Comparison of ENCODE assay signal across 31 mouse cellular contexts in genomic region chr15:25582055-25582454, GRCm38 (mm10). TPM values are rescaled to one million over a fixed set of nuclear protein-coding genes. Genes with fewer than 3 reads are reported as not detected.
DNase-seq lines count a peak whose midpoint lies in the region; ATAC-seq and TF ChIP-seq lines count a peak whose summit lies in the region.
"Had no signal": no experiment of that assay in that cellular context is flagged by ENCODE, and none has a peak within 500 bp of the region (broad histone marks: within the 10 kb centered on the region; RNA-seq: fewer than 3 reads in every experiment).

No protein-coding gene starts in this region.

- no peaks in the 10 kb centered on the region for H3K27me3 ChIP-seq in embryonic facial prominence, embryonic 13.5 days
- no peaks in the 10 kb centered on the region for H3K27me3 ChIP-seq in embryonic facial prominence, embryonic 10.5 days (replicated peaks; ENCODE audit: low read depth, poor library complexity, severe bottlenecking)
- H3K27me3 ChIP-seq in heart, adult 2 months (ENCODE audit: control insufficient read depth, insufficient read depth, low read length): no peaks in the 10 kb centered on the region
- H3K27me3 ChIP-seq in heart, embryonic 10.5 days (ENCODE audit: insufficient read depth, poor library complexity, severe bottlenecking): no peaks in the 10 kb centered on the region
- H3K27me3 ChIP-seq: CH12.LX; embryonic facial prominence, embryonic 15.5 days; heart, embryonic 12.5 days; heart, embryonic 15.5 days; hindbrain, embryonic 13.5 days; intestine, embryonic 15.5 days; Patski had no signal

- no peak overlapping the region for H3K4me3 ChIP-seq in embryonic facial prominence, embryonic 13.5 days
- no peak overlapping the region for H3K4me3 ChIP-seq in embryonic facial prominence, embryonic 10.5 days
- no peak overlapping the region for H3K4me3 ChIP-seq in heart, adult 2 months
- H3K4me3 ChIP-seq in heart, embryonic 10.5 days: no peak overlapping the region
- H3K4me3 ChIP-seq: embryonic facial prominence, embryonic 15.5 days; heart, embryonic 12.5 days; heart, embryonic 15.5 days; hindbrain, embryonic 10.5 days; hindbrain, embryonic 13.5 days; intestine, embryonic 15.5 days had no signal

- 0 out of 2 replicates have a peak overlapping the region, but pooled peaks have one; percentile 33 for H3K27ac ChIP-seq in embryonic facial prominence, embryonic 13.5 days
- no peak overlapping the region for H3K27ac ChIP-seq in embryonic facial prominence, embryonic 10.5 days (replicated peaks)
- H3K27ac ChIP-seq in heart, adult 2 months: peak overlapping the region; percentile 80
- no peak overlapping the region for H3K27ac ChIP-seq in heart, embryonic 10.5 days
- H3K27ac ChIP-seq: embryonic facial prominence, embryonic 15.5 days; heart, embryonic 15.5 days; hindbrain, embryonic 10.5 days; hindbrain, embryonic 13.5 days; intestine, embryonic 15.5 days had no signal

- no peak for DNase-seq in embryonic facial prominence, embryonic 10.5 days (ENCODE audit: low spot score)
- DNase-seq in heart, adult 2 months: no peak
- no peak for DNase-seq in heart, embryonic 10.5 days (ENCODE audit: low spot score)
- peak; percentile 76 for DNase-seq in 416B (ENCODE audit: low read depth)
- no peak for DNase-seq in frontal cortex, postnatal 14 days (ENCODE audit: low spot score in 2 of 2)
- DNase-seq: adrenal gland, postnatal 10 days; adrenal gland, postnatal 36 days; B cell, adult 2 months; cerebellum, adult 11 months; cerebellum, adult 2 months; cerebellum, adult 9-11 months; cerebellum, postnatal 25 days; embryo, embryonic 11 days; forebrain, postnatal 0 days; gastrocnemius, postnatal 10 days; heart, adult 18-20 months; heart, postnatal 10 days; heart, postnatal 36 days; kidney, adult 11 months had no signal

- H3K9ac ChIP-seq in embryonic facial prominence, embryonic 13.5 days: no peak overlapping the region
- H3K9ac ChIP-seq in heart, adult 2 months (ENCODE audit: low read depth, low read length): no peak overlapping the region
- H3K9ac ChIP-seq: embryonic facial prominence, embryonic 15.5 days; forebrain, postnatal 0 days; heart, embryonic 12.5 days; heart, embryonic 15.5 days; hindbrain, embryonic 13.5 days; intestine, embryonic 15.5 days had no signal

- TF ChIP-seq POLR2A in heart, adult 2 months (IDR thresholded peaks at IDR 0.05; ENCODE audit: insufficient read depth, low read depth, low read length): no peak

- TF ChIP-seq CTCF in heart, adult 2 months (IDR thresholded peaks at IDR 0.05): no peak

- 43% methylated on average over 6 of the region's 6 CpGs for WGBS in embryonic facial prominence, embryonic 13.5 days
- 49% methylated on average over 6 of the region's 6 CpGs for WGBS in embryonic facial prominence, embryonic 10.5 days
- 51% methylated on average over 6 of the region's 6 CpGs for WGBS in heart, adult 2 months
- WGBS in heart, embryonic 10.5 days: 59% methylated on average over 6 of the region's 6 CpGs

- H3K9me3 ChIP-seq in embryonic facial prominence, embryonic 13.5 days: no peaks in the 10 kb centered on the region
- H3K9me3 ChIP-seq in embryonic facial prominence, embryonic 10.5 days: no peaks in the 10 kb centered on the region
- no peaks in the 10 kb centered on the region for H3K9me3 ChIP-seq in heart, embryonic 10.5 days
- H3K9me3 ChIP-seq: embryonic facial prominence, embryonic 15.5 days; heart, embryonic 12.5 days; heart, embryonic 15.5 days; hindbrain, embryonic 10.5 days; hindbrain, embryonic 13.5 days; intestine, embryonic 15.5 days had no signal

- no peak for TF ChIP-seq EP300 in heart, adult 2 months (IDR thresholded peaks at IDR 0.05; ENCODE audit: insufficient read depth, low read depth, low read length)

- H3K36me3 ChIP-seq in embryonic facial prominence, embryonic 13.5 days: no peaks in the 10 kb centered on the region
- no peaks in the 10 kb centered on the region for H3K36me3 ChIP-seq in embryonic facial prominence, embryonic 10.5 days (replicated peaks)
- peaks cover 3% of the 10 kb centered on the region for H3K36me3 ChIP-seq in heart, adult 2 months (ENCODE audit: control insufficient read depth, insufficient read depth, low read length)
- no peaks in the 10 kb centered on the region for H3K36me3 ChIP-seq in heart, embryonic 10.5 days
- H3K36me3 ChIP-seq: embryonic facial prominence, embryonic 15.5 days; G1E; heart, embryonic 12.5 days; heart, embryonic 15.5 days; hindbrain, embryonic 10.5 days; hindbrain, embryonic 13.5 days; intestine, embryonic 15.5 days had no signal

- no peaks in the 10 kb centered on the region for H3K79me2 ChIP-seq in heart, adult 2 months (replicated peaks; ENCODE audit: control insufficient read depth, insufficient read depth, low read length)

- no peak overlapping the region for H3K4me2 ChIP-seq in embryonic facial prominence, embryonic 13.5 days
- H3K4me2 ChIP-seq: embryonic facial prominence, embryonic 15.5 days; heart, embryonic 12.5 days; heart, embryonic 15.5 days; hindbrain, embryonic 13.5 days; intestine, embryonic 15.5 days had no signal

- intact Hi-C loops in heart, adult 2 months (cut with DNase I): loop anchor here (5.0 kb wide), 1 partner anchor 120 kb away; no protein-coding TSS in a partner anchor

- H3K4me1 ChIP-seq in embryonic facial prominence, embryonic 13.5 days: peaks cover 11% of the 10 kb centered on the region
- peaks cover 44% of the 10 kb centered on the region for H3K4me1 ChIP-seq in embryonic facial prominence, embryonic 10.5 days
- H3K4me1 ChIP-seq in heart, adult 2 months (ENCODE audit: control insufficient read depth, insufficient read depth, low read length): peaks cover 11% of the 10 kb centered on the region
- H3K4me1 ChIP-seq in heart, embryonic 10.5 days: peaks cover 33% of the 10 kb centered on the region
- H3K4me1 ChIP-seq: embryonic facial prominence, embryonic 15.5 days had no signal

- no peak for ATAC-seq in embryonic facial prominence, embryonic 13.5 days (ENCODE audit: insufficient number of reproducible peaks, insufficient read depth, low FRiP score, low TSS enrichment, low read depth)
- ATAC-seq: forebrain, embryonic 14.5 days; forebrain, postnatal 0 days; hindbrain, embryonic 16.5 days; intestine, embryonic 15.5 days; Patski had no signal

RNA-seq across cellular contexts. Expression of gene Myo10, which starts 40.3 kb away (rescaled TPM):
- polyA plus RNA-seq in embryonic facial prominence, embryonic 13.5 days (2015; fragmentation: Nextera tagmentation; extraction: Ambion mirVana): 27.9 and 30.4 TPM in 2 replicates
- 44.2 and 47.2 TPM in 2 replicates for polyA plus RNA-seq in embryonic facial prominence, embryonic 10.5 days (2016; fragmentation: Nextera tagmentation; extraction: Ambion mirVana)
- total RNA-seq in heart, adult 2 months (2021): 10 to 100 TPM; 63.7 to 67.9 TPM
- 26.6 and 35.4 TPM in 2 replicates for polyA plus RNA-seq in heart, adult 2 months (2012; rRNA removed)
- 14.4 and 21.0 TPM in 2 replicates for polyA plus RNA-seq in heart, embryonic 10.5 days (2016; fragmentation: Nextera tagmentation; extraction: Ambion mirVana)
- polyA plus RNA-seq: G1E had no signal

Comparison
In these comparisons a context has a peak if more than half of its experiments do, and no peak if none do; other contexts are left out.
1. H3K27ac ChIP-seq: peak in embryonic facial prominence, embryonic 13.5 days (single experiment) and heart, adult 2 months (single experiment); none in embryonic facial prominence, embryonic 10.5 days (single experiment) and heart, embryonic 10.5 days (single experiment).